Mouse (Mus musculus) MEL (cell line): ENCODE data around the gene Gm38655. TPM values are rescaled to one million over a fixed set of nuclear protein-coding genes. Genes with fewer than 3 reads are reported as not detected.
A peak's percentile ranks its signal among the peaks of the same experiment; 100 is the strongest.

Experiments used
- DNase-seq: peaks from one replicate; pipeline ENCODE4 v3.0.0; 2011; ENCODE audit warnings: low read depth, low spot score
- H3K27ac ChIP-seq: 2 replicates; pipeline ENCODE4 v1.5.1; 2012; ENCODE audit warnings: low read depth, mild to moderate bottlenecking, control low read depth, low read length, moderate library complexity; ENCODE audit not compliant: control insufficient read depth
- H3K27me3 ChIP-seq, 2 experiments: fragments of 150-350 bp in 1 of 2; sonication (generic) in 1 of 2; 2 replicates each; pipeline ENCODE4 v1.6.1; 2012; ENCODE audit warnings: low read length in 2 of 2, mild to moderate bottlenecking in 2 of 2, improper control_type of control experiment in 1 of 2, moderate library complexity in 1 of 2; ENCODE audit not compliant: insufficient read depth in 2 of 2, control insufficient read depth in 1 of 2
- H3K36me3 ChIP-seq, 2 experiments: 2 replicates each; pipeline ENCODE4 v1.6.1; 2012 to 2014; ENCODE audit warnings: low read length in 2 of 2, improper control_type of control experiment in 1 of 2, inconsistent platforms in 1 of 2, mild to moderate bottlenecking in 1 of 2; ENCODE audit not compliant: insufficient read depth in 2 of 2, control insufficient read depth in 1 of 2
- H3K4me1 ChIP-seq, 2 experiments: fragments of 150-350 bp in 1 of 2; sonication (generic) in 1 of 2; 2 replicates each; pipeline ENCODE4 v1.6.1; 2012; ENCODE audit warnings: low read length in 2 of 2, improper control_type of control experiment in 1 of 2, mild to moderate bottlenecking in 1 of 2; ENCODE audit not compliant: insufficient read depth in 2 of 2, control insufficient read depth in 1 of 2
- H3K4me3 ChIP-seq, 2 experiments: fragments of 150-350 bp in 1 of 2; sonication (generic) in 1 of 2; 2 replicates each; pipeline ENCODE4 v1.5.1; 2012; ENCODE audit warnings: low read depth in 2 of 2, low read length in 2 of 2, mild to moderate bottlenecking in 2 of 2, moderate library complexity in 2 of 2, control low read depth in 1 of 2, improper control_type of control experiment in 1 of 2; ENCODE audit not compliant: control insufficient read depth in 1 of 2, insufficient read depth in 1 of 2
- H3K79me2 ChIP-seq: 2 replicates; pipeline ENCODE4 v1.6.1; 2012; ENCODE audit warnings: mild to moderate bottlenecking, low read length, moderate library complexity; ENCODE audit not compliant: control insufficient read depth, poor library complexity, insufficient read depth
- H3K9ac ChIP-seq: 2 replicates; pipeline ENCODE4 v1.6.1; 2012; ENCODE audit warnings: low read depth, mild to moderate bottlenecking, control low read depth, low read length, moderate library complexity; ENCODE audit not compliant: control insufficient read depth, poor library complexity, severe bottlenecking
- H3K9me3 ChIP-seq: fragments of 150-350 bp; sonication (generic); replicated peaks from 2 replicates; pipeline ENCODE4 v1.6.1; 2012; ENCODE audit warnings: mild to moderate bottlenecking, low read length, improper control_type of control experiment, moderate library complexity; ENCODE audit not compliant: insufficient read depth
- BHLHE40 ChIP-seq: IDR thresholded peaks from 2 replicates; pipeline ENCODE4 v1.6.1; 2012; ENCODE audit warnings: low read depth, mild to moderate bottlenecking, inconsistent platforms, low read length, improper control_type of control experiment, borderline replicate concordance
- CTCF ChIP-seq, 3 experiments: IDR thresholded peaks in 2 of 3; conservative IDR thresholded peaks in 1 of 3; 2 replicates each; pipeline ENCODE4 v1.5.1; 2011 to 2012; ENCODE audit warnings: low read length in 3 of 3, low read depth in 2 of 3, mild to moderate bottlenecking in 2 of 3, improper control_type of control experiment in 1 of 3, inconsistent platforms in 1 of 3, mixed read lengths in 1 of 3, moderate library complexity in 1 of 3; ENCODE audit not compliant: control insufficient read depth in 1 of 3, insufficient read depth in 1 of 3, poor library complexity in 1 of 3, severe bottlenecking in 1 of 3
- E2F4 ChIP-seq: IDR thresholded peaks from 2 replicates; pipeline ENCODE4 v1.6.1; 2011; ENCODE audit warnings: low read depth, low read length, improper control_type of control experiment, borderline replicate concordance
- GATA1 ChIP-seq: IDR thresholded peaks from 2 replicates; pipeline ENCODE4 v1.6.1; 2011; ENCODE audit warnings: low read depth, low read length, improper control_type of control experiment
- HCFC1 ChIP-seq: IDR thresholded peaks from 2 replicates; pipeline ENCODE4 v1.6.1; 2012; ENCODE audit warnings: low read depth, mild to moderate bottlenecking, inconsistent platforms, low read length, improper control_type of control experiment, moderate library complexity
- MAX ChIP-seq: IDR thresholded peaks from 2 replicates; pipeline ENCODE4 v1.6.1; 2011; ENCODE audit warnings: low read length, improper control_type of control experiment
- NRF1 ChIP-seq: IDR thresholded peaks from 2 replicates; pipeline ENCODE4 v1.6.1; 2014; ENCODE audit warnings: low read depth, mild to moderate bottlenecking, inconsistent platforms, low read length, improper control_type of control experiment, moderate library complexity; ENCODE audit not compliant: poor library complexity, insufficient read depth, severe bottlenecking
- POLR2AphosphoS2 ChIP-seq: IDR thresholded peaks from 2 replicates; pipeline ENCODE4 v1.6.1; 2011; ENCODE audit warnings: low read length, improper control_type of control experiment
- SIN3A ChIP-seq: IDR thresholded peaks from 2 replicates; pipeline ENCODE4 v1.6.1; 2012; ENCODE audit warnings: low read length, improper control_type of control experiment, inconsistent platforms
- SMC3 ChIP-seq: IDR thresholded peaks from 2 replicates; pipeline ENCODE4 v1.6.1; 2011; ENCODE audit warnings: low read depth, low read length, improper control_type of control experiment
- TBP ChIP-seq: IDR thresholded peaks from 2 replicates; pipeline ENCODE4 v1.8.0; 2011; ENCODE audit warnings: low read depth, low read length, improper control_type of control experiment
- ZMIZ1 ChIP-seq: IDR thresholded peaks from 2 replicates; pipeline ENCODE4 v1.6.1; 2012; ENCODE audit warnings: low read depth, mild to moderate bottlenecking, inconsistent platforms, low read length, improper control_type of control experiment, moderate library complexity
- ZNF384 ChIP-seq: IDR thresholded peaks from 2 replicates; pipeline ENCODE4 v1.6.1; 2012; ENCODE audit warnings: low read depth, mild to moderate bottlenecking, inconsistent platforms, low read length, improper control_type of control experiment
- polyA plus RNA-seq, 2 experiments: library from polyadenylated mRNA; stranded (reverse) in 1 of 2; unstranded in 1 of 2; fragments of >175 nt in 1 of 2; fragments of >200 nt in 1 of 2; gene quantifications; 2 replicates each; pipeline versions ENCODE4 v1.2.1 to v1.2.4; 2012; ENCODE audit warnings: low replicate concordance in 2 of 2, low read depth in 1 of 2; ENCODE audit not compliant: insufficient read length in 2 of 2, insufficient read depth in 1 of 2, missing spikeins in 1 of 2
- total RNA-seq: library from RNA; depleted of rRNA; stranded (reverse); fragments of 300-350 nt; gene quantifications from 2 replicates; pipeline ENCODE4 v1.2.3, GENCODE M21; 2012

The Gm38655 gene
- total and polyA plus RNA-seq, 3 experiments = not detected

GRCm38 (mm10) chr17:25133275-25133698 is 42.0 kb downstream of the Gm38655 start, which contains the start of gene Clcn7 (continued):
- no peak for TF ChIP-seq ZMIZ1
- TF ChIP-seq, all 39 proteins: peak for 16

DNA sequence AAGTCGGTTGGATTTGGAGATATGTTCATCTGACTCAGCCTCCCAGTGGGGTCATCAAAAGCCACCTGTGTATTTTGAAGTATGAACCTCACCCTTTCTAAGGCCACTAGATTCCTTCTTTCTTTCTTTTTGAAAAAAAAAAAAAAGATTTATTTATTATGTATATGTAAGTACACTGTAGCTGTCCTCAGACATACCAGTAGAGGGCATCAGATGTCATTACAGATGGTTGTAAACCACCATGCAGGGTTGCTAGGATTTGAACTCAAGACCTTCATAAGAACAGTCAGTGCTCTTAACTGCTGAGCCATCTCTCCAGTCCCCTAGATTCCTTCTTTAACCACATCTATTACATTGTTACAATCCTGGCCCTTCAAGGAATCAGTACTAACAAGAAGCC is 45.2 kb downstream of the Gm38655 start:
- TF ChIP-seq SMC3 (no peak), NRF1 (no peak), BHLHE40 (no peak), MAX (no peak), TBP (no peak), ZNF384 (no peak), HCFC1 (no peak)
- TF ChIP-seq, all 39 proteins: peak for 0
- Histone ChIP-seq H3K27ac (no peak overlapping the region), H3K4me1 (peaks cover 0 to 17% of the 10 kb centered on the region in 2 experiments; a peak in 3 of 4 replicates), H3K9me3 (no peaks in the 10 kb centered on the region), H3K36me3 (peaks cover 0 to 9% of the 10 kb centered on the region in 2 experiments; a peak in 2 of 4 replicates), H3K4me3 (no peak overlapping the region), H3K79me2 (peaks cover 14% of the 10 kb centered on the region), H3K9ac (no peak overlapping the region), H3K27me3 (no peaks in the 10 kb centered on the region)
- DNase-seq = no peak

DNA sequence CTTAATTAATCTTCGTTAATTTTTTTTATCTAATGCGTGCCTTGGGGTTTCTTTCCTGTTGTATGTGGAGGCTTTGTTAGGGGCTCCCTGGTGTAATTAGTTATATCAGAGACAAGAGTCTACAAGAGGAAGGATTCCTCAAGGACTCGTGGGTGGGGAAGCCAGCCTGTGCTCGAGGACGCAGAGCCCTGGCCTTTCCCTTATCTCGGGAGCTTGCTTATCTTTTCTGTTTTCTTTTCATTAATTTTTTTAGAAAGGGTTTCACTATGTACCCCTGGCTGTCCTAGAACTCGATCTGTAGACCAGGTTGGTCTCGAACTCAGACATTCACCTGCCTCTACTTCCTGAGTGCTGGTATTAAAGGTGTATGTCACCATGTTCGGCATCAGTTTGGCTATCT is 47.6 kb downstream of the Gm38655 start:
- peak; percentile 54 for DNase-seq
- H3K27ac ChIP-seq = no peak overlapping the region
- no peak for TF ChIP-seq POLR2AphosphoS2
- peak; percentile 59 for TF ChIP-seq GATA1
- no peak for TF ChIP-seq E2F4
- TF ChIP-seq HCFC1 = no peak
- TF ChIP-seq CTCF (IDR thresholded peaks at IDR 0.05 in 2 of 3, conservative IDR thresholded peaks at IDR 0.05 in 1 of 3; ENCODE audit: control insufficient read depth in 1 of 3, insufficient read depth in 1 of 3, low read depth in 2 of 3, low read length in 3 of 3, poor library complexity in 1 of 3, severe bottlenecking in 1 of 3) = no peak
- peak; percentile 29; the same call in 1 of the 2 replicates for TF ChIP-seq TBP
- 0 out of 2 replicates have a peak, but pooled peaks have one; percentile 2 for TF ChIP-seq SIN3A
- H3K79me2 ChIP-seq = no peaks in the 10 kb centered on the region
- H3K9ac ChIP-seq = no peak overlapping the region
- peaks cover 0 to 4% of the 10 kb centered on the region in 2 experiments; a peak in 3 of 4 replicates for H3K4me1 ChIP-seq
- peaks cover 0 to 2% of the 10 kb centered on the region in 2 experiments; a peak in 3 of 4 replicates for H3K27me3 ChIP-seq
- H3K4me3 ChIP-seq = no peak overlapping the region
- H3K36me3 ChIP-seq = no peaks in the 10 kb centered on the region
- H3K9me3 ChIP-seq = no peaks in the 10 kb centered on the region
